Mouse (Mus musculus) common myeloid progenitor, adult 5-6 weeks (primary cell): ENCODE measurements around the gene Srsf9. TPM values are rescaled to one million over a fixed set of nuclear protein-coding genes. Genes with fewer than 3 reads are reported as not detected.
A peak's percentile ranks its signal among the peaks of the same experiment; 100 is the strongest.
"Not testable (repeated sequence)": the region's sequence is repeated elsewhere in the genome, so short reads cannot be mapped to it uniquely, and the experiment has no call there.

ENCODE experiments used
- ATAC-seq: replicated peaks from 2 replicates; pipeline ENCODE4 v1.8.0; 2016; ENCODE audit warnings: low read depth, mild to moderate bottlenecking, moderate TSS enrichment, inconsistent platforms; ENCODE audit not compliant: poor library complexity, severe bottlenecking
- total RNA-seq: library from RNA; stranded (forward); fragments of 200-1000, 187-1606 nt; gene quantifications from 2 replicates; pipeline ENCODE4 v1.2.3, GENCODE M21; 2017

The Srsf9 gene
- 74.3 and 92.1 TPM in 2 replicates for total RNA-seq

DNA sequence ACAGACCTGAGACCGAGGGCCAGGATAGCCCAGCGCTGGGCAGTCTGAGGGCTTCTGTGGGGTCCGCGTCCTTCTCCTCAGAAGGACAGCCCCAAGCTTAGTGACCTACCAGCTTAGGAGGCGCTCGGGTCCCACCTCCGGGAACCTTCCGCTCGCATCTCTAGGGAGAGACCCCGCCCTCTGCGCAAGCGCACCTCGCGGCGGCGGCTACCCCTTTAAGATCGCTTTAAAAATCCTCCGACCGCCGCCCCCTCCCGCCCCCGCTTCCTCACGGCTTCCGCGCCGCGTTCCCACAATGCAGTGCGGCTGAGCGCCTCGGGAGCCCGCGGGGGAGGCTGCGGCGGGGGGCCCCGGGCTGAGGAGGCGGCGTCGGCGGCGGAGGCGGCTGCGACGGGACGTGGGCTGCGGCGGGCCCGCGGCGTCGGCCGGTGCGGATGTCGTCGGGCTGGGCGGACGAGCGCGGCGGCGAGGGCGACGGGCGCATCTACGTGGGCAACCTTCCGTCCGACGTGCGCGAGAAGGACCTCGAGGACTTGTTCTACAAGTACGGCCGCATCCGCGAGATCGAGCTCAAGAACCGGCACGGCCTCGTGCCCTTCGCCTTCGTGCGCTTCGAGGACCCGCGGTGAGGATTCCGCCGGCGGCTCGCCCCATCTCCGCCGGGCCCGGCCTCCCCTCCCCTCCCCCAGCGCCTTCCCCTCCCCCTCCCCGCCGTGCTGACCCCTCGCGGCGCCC is at the start of gene Srsf9:
Gene Srsf9 (plus strand): TSS at position 303 of the 735 bp plus-strand sequence.
- ATAC-seq: peak; percentile 97

DNA sequence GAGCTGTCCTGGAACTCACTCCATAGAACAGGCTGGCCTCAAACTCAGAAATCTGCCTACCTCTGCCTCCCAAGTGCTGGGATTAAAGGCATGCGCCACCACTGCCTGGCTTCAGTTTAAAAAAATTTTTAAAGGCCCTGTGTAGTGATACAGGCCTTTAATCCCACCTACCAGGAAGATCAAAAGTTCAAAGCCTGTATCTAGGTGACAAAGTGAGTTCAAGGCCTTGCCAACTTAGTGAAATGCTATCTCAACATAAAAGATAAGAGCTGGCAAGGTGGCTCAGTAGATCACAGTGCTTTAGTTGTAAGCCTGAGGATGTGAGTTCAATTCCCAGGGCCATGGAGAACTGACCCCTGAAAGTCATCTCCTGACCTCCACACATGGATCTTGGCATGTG is 48.9 kb upstream of the Srsf9 start:
- no peak for ATAC-seq

DNA sequence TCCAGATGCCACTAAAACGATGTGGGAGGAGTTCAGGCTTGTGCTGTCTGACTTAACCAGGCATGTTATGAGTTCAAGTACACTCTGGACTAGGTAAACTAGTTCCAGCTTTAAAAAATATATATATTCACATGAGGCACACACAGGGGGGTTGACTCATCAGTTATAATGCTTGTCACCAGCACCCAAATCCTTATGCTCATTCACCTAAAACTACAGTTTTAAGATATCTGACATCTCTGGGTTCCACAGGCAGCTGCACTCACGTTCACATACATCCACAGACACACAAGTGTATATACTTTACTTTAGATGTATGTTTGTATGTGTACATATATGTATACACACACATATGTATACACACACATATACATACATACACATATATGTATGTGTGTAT is 48.2 kb upstream of the Srsf9 start:
- no peak for ATAC-seq

DNA sequence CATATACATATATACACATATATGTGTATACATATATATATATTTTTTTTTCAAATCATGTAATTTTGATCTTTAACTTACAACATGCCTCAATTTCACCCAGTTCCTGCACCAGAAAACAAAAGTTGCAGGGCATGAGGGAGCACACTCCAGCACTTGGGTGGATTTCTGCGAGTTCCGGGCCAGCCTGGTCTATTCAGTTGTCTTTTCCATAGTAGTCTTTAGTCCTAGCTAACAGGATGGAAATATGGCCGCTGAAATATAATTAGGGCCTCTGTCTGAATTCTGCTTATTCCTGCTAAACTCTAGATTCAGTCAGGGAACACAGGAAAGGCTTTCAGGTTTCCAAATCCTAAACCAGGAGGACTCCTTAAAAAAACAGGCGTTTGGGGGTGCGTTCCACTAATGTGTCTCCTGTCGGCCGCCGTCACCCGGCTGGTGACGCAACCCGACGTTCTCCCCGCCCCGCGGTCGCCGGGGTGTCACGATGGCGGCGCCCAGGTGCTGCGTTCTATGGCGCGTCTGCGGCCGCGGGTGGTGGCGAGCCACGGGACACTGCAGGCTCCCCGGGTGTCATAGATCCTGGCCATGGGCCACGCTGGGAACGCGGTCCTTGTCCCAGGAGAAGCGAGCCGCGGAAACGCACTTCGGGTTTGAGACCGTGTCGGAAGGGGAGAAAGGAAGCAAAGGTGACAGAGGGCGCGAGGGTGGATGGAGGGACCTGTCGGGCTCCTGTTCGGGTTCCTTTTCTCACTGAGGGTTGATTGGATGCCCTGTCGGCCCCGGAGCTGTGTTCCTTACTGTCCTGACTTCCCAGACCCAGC is 47.5 kb upstream of the Srsf9 start, which contains the start of gene Coq5:
Gene Coq5 (plus strand): TSS at position 441 of the 824 bp plus-strand sequence.
- peak; percentile 91 for ATAC-seq

- ATAC-seq: peak; percentile 43
Observed at GRCm38 (mm10) chr5:115280050-115280687, 46.8 kb upstream of the Srsf9 start.

GRCm38 (mm10) chr5:115284735-115285134 is 42.2 kb upstream of the Srsf9 start:
- ATAC-seq: 0 out of 2 replicates have a peak, but pooled peaks have one; percentile 32

- ATAC-seq: no peak
Observed at GRCm38 (mm10) chr5:115294173-115294572, 32.8 kb upstream of the Srsf9 start.

- no peak for ATAC-seq
Observed at GRCm38 (mm10) chr5:115296347-115296746, 30.6 kb upstream of the Srsf9 start.

- peak; percentile 10; the same call in 1 of the 2 replicates for ATAC-seq
Observed at GRCm38 (mm10) chr5:115300035-115300744, 26.8 kb upstream of the Srsf9 start.

- ATAC-seq: peak; percentile 96
Observed at GRCm38 (mm10) chr5:115300792-115301614, 26.0 kb upstream of the Srsf9 start, which contains the start of gene Dynll1. Gene Dynll1 (minus strand): TSS chr5:115300999.

GRCm38 (mm10) chr5:115301615-115302014 is 25.4 kb upstream of the Srsf9 start:
- no peak for ATAC-seq

DNA sequence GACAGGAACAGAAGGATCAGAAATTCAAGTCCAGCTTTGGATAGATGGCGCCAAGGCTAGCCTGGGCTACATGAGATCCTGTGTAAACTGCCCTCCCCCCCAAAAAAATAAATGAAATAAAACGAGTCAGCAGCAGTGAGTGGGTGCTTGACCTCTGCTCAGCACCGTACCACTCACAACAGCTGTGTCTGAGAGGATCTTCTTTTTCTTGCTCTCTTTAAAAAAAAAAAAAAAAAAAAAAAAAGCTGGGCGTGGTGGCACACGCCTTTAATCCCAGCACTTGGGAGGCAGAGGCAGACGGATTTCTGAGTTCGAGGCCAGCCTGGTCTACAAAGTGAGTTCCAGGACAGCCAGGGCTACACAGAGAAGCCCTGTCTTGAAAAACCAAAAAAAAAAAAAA is 24.8 kb upstream of the Srsf9 start:
- ATAC-seq: not testable (repeated sequence)

DNA sequence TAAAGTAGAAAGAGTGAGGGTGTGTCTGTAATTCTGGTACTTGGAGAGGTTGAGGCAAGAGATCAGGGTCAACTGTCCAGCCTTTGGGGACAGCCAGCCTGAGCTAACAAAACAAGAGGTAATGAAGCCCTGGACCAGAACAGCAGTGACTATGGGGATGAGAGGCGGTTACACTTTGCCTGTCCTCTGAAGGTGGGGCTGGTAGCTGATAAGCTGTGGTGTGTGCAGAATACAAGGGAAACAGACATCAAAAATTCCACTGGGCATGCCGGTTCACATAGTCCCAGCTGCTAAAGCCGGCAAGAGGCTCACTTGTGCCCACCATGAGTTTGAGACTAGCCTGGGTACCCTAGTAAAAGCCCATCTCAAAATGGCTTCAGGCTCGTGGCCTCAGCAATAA is 14.6 kb upstream of the Srsf9 start:
- no peak; the same call in 1 of the 2 replicates for ATAC-seq

DNA sequence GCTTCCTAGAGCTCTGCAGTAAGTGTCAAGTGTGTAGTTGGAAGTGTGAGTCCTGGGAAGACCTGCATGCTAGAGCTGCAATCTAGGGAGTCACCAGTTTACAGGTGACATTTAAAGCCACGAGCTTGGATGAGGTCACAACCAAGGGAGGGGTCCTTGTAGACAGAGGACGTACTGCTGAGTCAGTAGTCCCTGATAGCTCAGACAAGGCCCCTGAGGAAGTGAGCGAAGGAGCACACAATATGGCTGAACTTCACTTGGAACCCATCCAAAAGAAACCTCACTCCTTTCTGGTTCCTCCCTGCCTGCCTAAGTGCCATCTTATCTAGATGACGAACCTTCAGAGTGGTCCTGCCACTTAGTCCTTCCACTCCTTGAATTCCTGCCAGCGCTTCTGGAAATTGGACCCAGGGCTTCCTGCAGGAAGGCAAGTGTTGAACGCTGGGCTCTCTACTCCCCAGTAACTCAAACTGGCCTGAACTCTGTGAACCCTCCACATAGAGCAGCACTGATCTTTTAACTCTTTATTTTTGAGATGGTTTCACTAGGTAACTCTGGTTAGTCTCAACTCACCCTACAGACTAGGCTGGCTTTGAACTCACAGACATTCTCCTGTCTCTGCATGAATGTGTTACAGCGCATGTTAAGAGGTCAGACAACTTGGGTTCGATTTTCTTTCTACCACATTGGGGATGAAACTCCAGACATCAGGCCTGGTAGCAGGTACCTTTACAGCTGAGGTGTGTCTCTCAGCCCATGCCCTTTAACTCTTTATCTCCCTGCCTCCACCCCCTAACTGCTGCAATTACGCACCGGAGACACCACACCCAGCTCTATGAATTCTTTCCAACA is 13.9 kb upstream of the Srsf9 start:
- ATAC-seq: peak; percentile 93

GRCm38 (mm10) chr5:115313668-115313943 is 13.4 kb upstream of the Srsf9 start:
- ATAC-seq: no peak

DNA sequence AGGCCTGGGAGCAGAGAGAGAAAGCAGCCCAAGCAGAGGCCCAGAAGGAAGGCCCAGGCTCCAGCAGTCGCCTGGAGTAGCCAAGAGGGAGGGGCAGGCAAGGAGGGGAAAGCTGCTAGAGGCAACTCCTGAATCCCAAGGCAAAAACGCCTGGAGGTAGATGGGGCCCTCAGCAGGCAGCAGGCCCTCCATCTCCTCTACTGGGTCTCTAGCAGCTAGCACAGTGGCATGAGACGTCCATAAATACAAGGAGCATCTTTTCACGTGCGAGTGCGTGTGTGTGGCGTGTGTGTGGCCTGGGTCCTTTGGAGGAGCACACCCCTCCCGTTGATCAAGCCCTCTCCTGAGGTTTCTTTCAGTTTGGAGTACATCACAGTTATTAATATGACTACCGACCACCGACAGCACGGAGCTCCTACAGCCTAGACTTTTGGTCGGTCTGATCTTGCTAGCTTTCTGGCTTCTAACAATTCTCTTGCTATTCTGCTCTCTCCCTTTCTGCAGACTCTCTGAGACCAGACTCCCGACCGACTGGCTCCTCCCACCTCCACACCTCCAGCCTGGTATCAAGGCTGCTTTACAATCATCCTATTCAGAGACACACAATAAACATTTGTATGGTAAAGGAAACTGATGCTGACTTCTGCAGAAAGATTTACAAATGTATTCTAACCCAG is 9.9 kb upstream of the Srsf9 start:
- ATAC-seq: no peak

GRCm38 (mm10) chr5:115317645-115318328 is 9.2 kb upstream of the Srsf9 start:
- ATAC-seq: no peak
